Comparison of ENCODE assay signal across 8 mouse cellular contexts in genomic region chr1:180256138-180256674, GRCm38 (mm10). TPM values are rescaled to one million over a fixed set of nuclear protein-coding genes. Genes with fewer than 3 reads are reported as not detected.
DNase-seq lines count a peak whose midpoint lies in the region; ATAC-seq lines count a peak whose summit lies in the region.

No protein-coding gene starts in this region.

- ATAC-seq in common myeloid progenitor, adult 5-6 weeks (replicated peaks; ENCODE audit: low read depth, poor library complexity, severe bottlenecking): peak; percentile 81
- peak; percentile 84 for ATAC-seq in megakaryocyte progenitor cell, adult 5-6 weeks (replicated peaks; ENCODE audit: poor library complexity)

- peak; percentile 97 for DNase-seq in ZHBTc4 (ENCODE audit: low read depth, low spot score)
- DNase-seq in gastrocnemius, adult 8-10 months (ENCODE audit: low spot score in 2 of 2): peak; percentile 91 to 93
- peak; percentile 99 for DNase-seq in induced T-regulatory cell, adult 2 months (ENCODE audit: low read depth)
- peak; percentile 75 to 93 for DNase-seq in left cerebral cortex, adult 9 months (ENCODE audit: low spot score in 2 of 2)
- DNase-seq in right cerebral cortex, postnatal 14 days: peak; percentile 96
- peak; percentile 97 to 98 for DNase-seq in urinary bladder, postnatal 36 days (ENCODE audit: low spot score in 2 of 2)

RNA-seq across cellular contexts. Expression of gene Psen2, which starts 7.0 kb away (rescaled TPM):
- 20.8 and 24.3 TPM in 2 replicates for total RNA-seq in common myeloid progenitor, adult 5-6 weeks (2017)
- 1 to 10 TPM; 7.2 to 8.1 (median 7.8) TPM for total RNA-seq in gastrocnemius, adult 8-10 months (2022)
- 18.9 and 19.5 TPM in 2 replicates for total RNA-seq in megakaryocyte progenitor cell, adult 5-6 weeks (2015)
- total RNA-seq in megakaryocyte progenitor cell, adult 5-6 weeks (2017): 24.9 and 27.2 TPM in 2 replicates

RNA-seq across cellular contexts. Expression of gene Coq8a, which starts 56.8 kb away (rescaled TPM):
- 20.9 and 31.6 TPM in 2 replicates for total RNA-seq in common myeloid progenitor, adult 5-6 weeks (2017)
- total RNA-seq in gastrocnemius, adult 8-10 months (2022): 1,000 to 10,000 TPM in 2 of 4 experiments, 100 to 1,000 TPM in 2; 819 to 1,131 (median 992) TPM
- total RNA-seq in megakaryocyte progenitor cell, adult 5-6 weeks (2015): 1.3 and 2.6 TPM in 2 replicates
- 7.2 and 8.9 TPM in 2 replicates for total RNA-seq in megakaryocyte progenitor cell, adult 5-6 weeks (2017)

Comparison
In these comparisons a context has a peak if more than half of its experiments do, and no peak if none do; other contexts are left out.
1. Peak in every context shown above with its lines: DNase-seq and ATAC-seq.
2. RNA of gene Coq8a, which starts 56.8 kb away (total RNA-seq): 819 to 1,131 TPM in gastrocnemius, adult 8-10 months; 20.9 to 31.6 TPM in common myeloid progenitor, adult 5-6 weeks and 1.3 to 8.9 TPM in megakaryocyte progenitor cell, adult 5-6 weeks; every median in the first group is over 10 times any median in the second.